Comparison of ENCODE assay signal across 8 mouse cellular contexts in the genomic region with DNA sequence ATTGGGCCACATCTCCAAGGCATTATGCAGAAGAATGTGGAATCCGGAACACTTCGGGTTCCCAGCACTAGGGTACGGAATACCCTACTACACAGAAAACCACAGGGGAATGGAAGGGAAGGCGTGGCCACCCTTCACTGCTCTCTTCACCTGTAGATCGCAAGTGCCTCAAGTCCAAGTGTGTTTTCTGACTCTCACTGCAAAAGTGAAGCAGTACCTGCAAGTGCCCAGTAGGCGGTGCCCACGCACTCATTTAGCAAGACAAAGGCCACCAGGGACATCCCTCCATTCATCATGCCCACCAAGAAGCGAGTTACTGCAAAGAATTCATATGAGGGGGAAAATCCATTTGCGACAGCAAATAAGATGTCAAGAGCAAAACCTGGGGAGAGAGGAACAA. TPM values are rescaled to one million over a fixed set of nuclear protein-coding genes. Genes with fewer than 3 reads are reported as not detected.
DNase-seq lines count a peak whose midpoint lies in the region; ATAC-seq lines count a peak whose summit lies in the region.

No protein-coding gene starts in this region.

- peak; percentile 79 for ATAC-seq in CD4-positive, CD25-positive, alpha-beta regulatory T cell, adult 4 months

- peak; percentile 58 for DNase-seq in adrenal gland, adult 8-10 months
- peak; percentile 91 for DNase-seq in embryo, embryonic 10.5 days (ENCODE audit: low spot score)
- DNase-seq in gastrocnemius, postnatal 4 days (ENCODE audit: low spot score in 2 of 2) = peak; percentile 30 to 63
- peak; percentile 76 to 80 for DNase-seq in kidney, postnatal 25 days
- DNase-seq in lung, adult 18-20 months = peak; percentile 71 to 82
- peak; percentile 49 for DNase-seq in ovary, adult 18-20 months (ENCODE audit: low spot score)
- peak; percentile 82 for DNase-seq in thymus, postnatal 0 days (ENCODE audit: low spot score)

RNA-seq across cellular contexts. Expression of a gene that starts 27.4 kb away (rescaled TPM):
- 1 to 10 TPM; 5.2 to 8.1 TPM for polyA plus RNA-seq in CD4-positive, CD25-positive, alpha-beta regulatory T cell, adult 4 months (2017; shearing (Covaris generic))
- 10 to 100 TPM in 2 of 4 experiments, 1 to 10 TPM in 2; 6.7 to 18.1 (median 12.5) TPM for total RNA-seq in adrenal gland, adult 8-10 months (2022)
- total RNA-seq in gastrocnemius, postnatal 4 days (2021) = 1 to 10 TPM; 4.8 to 5.5 TPM
- 6.0 and 6.2 TPM in 2 replicates for polyA plus RNA-seq in thymus, postnatal 0 days (2015; fragmentation: Nextera tagmentation; extraction: Ambion mirVana)

RNA-seq across cellular contexts. Expression of a gene that starts 48.1 kb away (rescaled TPM):
- not detected for polyA plus RNA-seq in CD4-positive, CD25-positive, alpha-beta regulatory T cell, adult 4 months (2017; shearing (Covaris generic))
- total RNA-seq in adrenal gland, adult 8-10 months (2022) = 1 to 10 TPM in 2 of 4 experiments, under 1 TPM in 1, not detected in 1; 0.35 to 2.2 (median 1.5) TPM
- under 1 TPM; 0.12 to 0.16 TPM for total RNA-seq in gastrocnemius, postnatal 4 days (2021)
- 0.88 and 1.4 TPM in 2 replicates for polyA plus RNA-seq in thymus, postnatal 0 days (2015; fragmentation: Nextera tagmentation; extraction: Ambion mirVana)

Comparison
In these comparisons a context has a peak if more than half of its experiments do, and no peak if none do; other contexts are left out.
1. Peak in every context shown above with its lines: DNase-seq and ATAC-seq.